Comparison of ENCODE assay signal across 23 mouse cellular contexts in genomic region chr7:66001797-66002196, GRCm38 (mm10). TPM values are rescaled to one million over a fixed set of nuclear protein-coding genes. Genes with fewer than 3 reads are reported as not detected.
"Had no signal": no experiment of that assay in that cellular context is flagged by ENCODE, and none has a peak within 500 bp of the region (broad histone marks: within the 10 kb centered on the region; RNA-seq: fewer than 3 reads in every experiment).

No protein-coding gene starts in this region.

- H3K4me3 ChIP-seq: intestine, embryonic 15.5 days; kidney, embryonic 15.5 days; liver, embryonic 13.5 days; megakaryocyte, embryonic 14.5 days; midbrain, embryonic 10.5 days; midbrain, embryonic 13.5 days had no signal

- H3K4me2 ChIP-seq: intestine, embryonic 15.5 days; kidney, embryonic 15.5 days; liver, embryonic 13.5 days; midbrain, embryonic 13.5 days had no signal

- H3K27ac ChIP-seq: intestine, embryonic 15.5 days; kidney, embryonic 15.5 days; liver, embryonic 13.5 days; midbrain, embryonic 10.5 days; midbrain, embryonic 13.5 days had no signal

- H3K36me3 ChIP-seq: intestine, embryonic 15.5 days; liver, embryonic 13.5 days; midbrain, embryonic 10.5 days; midbrain, embryonic 13.5 days had no signal

- H3K27me3 ChIP-seq: intestine, embryonic 15.5 days; kidney, embryonic 15.5 days; liver, embryonic 13.5 days; midbrain, embryonic 13.5 days had no signal

- H3K4me1 ChIP-seq: intestine, embryonic 15.5 days; liver, embryonic 13.5 days; megakaryocyte, embryonic 14.5 days; midbrain, embryonic 10.5 days; midbrain, embryonic 13.5 days had no signal

- ATAC-seq: intestine, embryonic 15.5 days; lung, postnatal 0 days; midbrain, embryonic 13.5 days; midbrain, embryonic 16.5 days had no signal

- DNase-seq: kidney, adult 11 months; kidney, adult 8-10 months; kidney, postnatal 10 days; kidney, postnatal 4 days; liver, embryonic 13.5 days; lung, adult 2 months; thymus, adult 2 months; thymus, postnatal 14 days; thymus, postnatal 4 days had no signal

- H3K9me3 ChIP-seq: intestine, embryonic 15.5 days; liver, embryonic 13.5 days had no signal

- H3K9ac ChIP-seq: intestine, embryonic 15.5 days; kidney, embryonic 15.5 days; liver, embryonic 13.5 days; midbrain, embryonic 13.5 days had no signal

RNA-seq across cellular contexts. Expression of gene Gm45213, which starts 41.6 kb away (rescaled TPM):
- polyA plus RNA-seq: intestine, embryonic 15.5 days; kidney, embryonic 15.5 days; limb, embryonic 11.5 days; limb, embryonic 14.5 days; liver, embryonic 13.5 days; liver, embryonic 16.5 days; lung, adult 2 months; lung, postnatal 0 days; midbrain, embryonic 10.5 days; midbrain, embryonic 13.5 days; midbrain, embryonic 16.5 days; neural tube, embryonic 11.5 days; neural tube, embryonic 14.5 days; small intestine, adult 2 months; spleen, adult 2 months; thymus, adult 2 months had no signal
